Comparison of ENCODE assay signal across 8 mouse cellular contexts in the genomic region with DNA sequence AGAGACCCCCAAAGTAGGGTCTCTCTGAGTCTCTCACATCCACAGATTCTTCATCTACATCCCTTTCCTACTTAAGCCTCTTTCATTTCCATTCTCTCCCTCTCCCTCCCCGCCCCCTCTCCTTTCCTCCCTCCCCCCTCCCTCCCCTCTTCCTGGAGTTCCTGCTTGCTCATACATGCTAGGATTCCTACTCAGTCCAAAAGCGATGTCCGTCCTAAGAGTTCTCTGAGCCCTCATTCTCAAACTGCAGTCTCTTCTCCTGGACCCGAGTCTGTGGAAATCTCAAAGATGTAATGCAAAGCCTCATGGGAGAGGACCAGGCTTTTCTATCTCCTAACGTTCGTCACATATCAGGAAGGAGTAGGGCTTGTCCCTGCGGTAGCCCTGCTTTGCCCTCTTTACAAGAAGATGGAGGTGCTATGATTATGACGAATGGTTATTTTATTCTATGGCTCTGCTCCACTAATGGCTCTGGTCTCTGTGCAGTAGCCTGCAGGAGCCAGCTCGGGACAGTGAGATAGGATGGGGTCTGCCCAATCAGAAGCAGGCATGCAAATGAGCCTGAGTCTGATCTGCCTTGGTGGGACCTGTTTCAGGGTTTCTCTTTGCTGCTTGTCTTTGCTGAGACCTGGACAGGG. TPM values are rescaled to one million over a fixed set of nuclear protein-coding genes. Genes with fewer than 3 reads are reported as not detected.
DNase-seq lines count a peak whose midpoint lies in the region; ATAC-seq and TF ChIP-seq lines count a peak whose summit lies in the region.

No protein-coding gene starts in this region.

- no peak overlapping the region for H3K27ac ChIP-seq in gastrocnemius, adult 2 months
- H3K27ac ChIP-seq in cortical plate, adult 2 months (ENCODE audit: insufficient read depth, low read length) = no peak overlapping the region
- peak overlapping the region; percentile 81 for H3K27ac ChIP-seq in hindbrain, embryonic 13.5 days

- H3K36me3 ChIP-seq in hindbrain, embryonic 13.5 days = no peaks in the 10 kb centered on the region

- H3K4me3 ChIP-seq in gastrocnemius, adult 2 months = peak overlapping the region; percentile 44
- 0 out of 2 replicates have a peak overlapping the region, but pooled peaks have one; percentile 11 for H3K4me3 ChIP-seq in cortical plate, adult 2 months (ENCODE audit: insufficient read depth, low read length)
- H3K4me3 ChIP-seq in hindbrain, embryonic 13.5 days = peak overlapping the region; percentile 38

- peak; percentile 91 for ATAC-seq in hindbrain, embryonic 13.5 days (ENCODE audit: low FRiP score)
- ATAC-seq in megakaryocyte-erythroid progenitor cell, adult 5-6 weeks (replicated peaks; ENCODE audit: low FRiP score, low TSS enrichment, poor library complexity, severe bottlenecking) = peak; percentile 98

- H3K9me3 ChIP-seq in hindbrain, embryonic 13.5 days = no peaks in the 10 kb centered on the region

- DNase-seq in gastrocnemius, adult 2 months = no peak
- no peak for DNase-seq in gastrocnemius, adult 8-10 months (ENCODE audit: low spot score in 2 of 2)
- DNase-seq in CD4-positive helper T cell, adult 2 months (ENCODE audit: low read depth, low spot score) = peak; percentile 8
- DNase-seq in layer of hippocampus, postnatal 25 days (ENCODE audit: extremely low spot score in 1 of 2, low spot score in 1 of 2) = no peak
- no peak for DNase-seq in layer of hippocampus, adult 9-10 months (ENCODE audit: low spot score)

- 1% methylated on average over 9 of the region's 9 CpGs for WGBS in hindbrain, embryonic 13.5 days

- no peak for TF ChIP-seq POLR2A in cortical plate, adult 2 months (IDR thresholded peaks at IDR 0.05; ENCODE audit: extremely low read depth, insufficient read depth, low read length)

- H3K9ac ChIP-seq in hindbrain, embryonic 13.5 days = peak overlapping the region; percentile 66

- peaks cover 2% of the 10 kb centered on the region; the same call in 1 of the 2 replicates for H3K4me1 ChIP-seq in cortical plate, adult 2 months (ENCODE audit: control insufficient read depth, insufficient read depth, low read length)
- peaks cover 30% of the 10 kb centered on the region for H3K4me1 ChIP-seq in hindbrain, embryonic 13.5 days (replicated peaks)

- H3K27me3 ChIP-seq in hindbrain, embryonic 13.5 days = no peaks in the 10 kb centered on the region

- intact Hi-C loops in gastrocnemius, adult 2 months (cut with DNase I) = no loop called here

- peak overlapping the region; percentile 65 for H3K4me2 ChIP-seq in hindbrain, embryonic 13.5 days

- no peak for TF ChIP-seq CTCF in gastrocnemius, adult 2 months (IDR thresholded peaks at IDR 0.05)
- no peak for TF ChIP-seq CTCF in cortical plate, adult 2 months (IDR thresholded peaks at IDR 0.05; ENCODE audit: extremely low read depth, insufficient read depth, low read length)

RNA-seq across cellular contexts. Expression of a gene that starts 7.8 kb away (rescaled TPM):
- 1 to 10 TPM; 4.0 to 6.1 TPM for total RNA-seq in gastrocnemius, adult 2 months (2021)
- total RNA-seq in gastrocnemius, adult 8-10 months (2022) = 10 to 100 TPM in 1 of 4 experiments, 1 to 10 TPM in 3; 2.0 to 11.5 (median 5.1) TPM
- 0.64 and 0.94 TPM in 2 replicates for polyA plus RNA-seq in cortical plate, adult 2 months (2012; rRNA removed)
- polyA plus RNA-seq in hindbrain, embryonic 13.5 days (2015; fragmentation: Nextera tagmentation; extraction: Ambion mirVana) = not detected in 2 replicates
- total RNA-seq in megakaryocyte-erythroid progenitor cell, adult 5-6 weeks (2014; fragmentation: Nextera tagmentation) = not detected in 2 replicates
- 0.69 TPM in 1 of 2 replicates, not detected in the other for total RNA-seq in megakaryocyte-erythroid progenitor cell, adult 5-6 weeks (2017)
- total RNA-seq in layer of hippocampus, postnatal 25 days (2021) = under 1 TPM; 0.86 to 0.99 TPM

RNA-seq across cellular contexts. Expression of a gene that starts 13.4 kb away (rescaled TPM):
- total RNA-seq in gastrocnemius, adult 2 months (2021) = 1 to 10 TPM in 1 of 2 experiments, under 1 TPM in 1; 0.64 to 1.4 TPM
- 1 to 10 TPM in 1 of 4 experiments, under 1 TPM in 3; 0.46 to 1.1 (median 0.59) TPM for total RNA-seq in gastrocnemius, adult 8-10 months (2022)
- 3.7 and 4.0 TPM in 2 replicates for polyA plus RNA-seq in cortical plate, adult 2 months (2012; rRNA removed)
- 1.9 and 2.4 TPM in 2 replicates for polyA plus RNA-seq in hindbrain, embryonic 13.5 days (2015; fragmentation: Nextera tagmentation; extraction: Ambion mirVana)
- 7.6 and 11.5 TPM in 2 replicates for total RNA-seq in megakaryocyte-erythroid progenitor cell, adult 5-6 weeks (2014; fragmentation: Nextera tagmentation)
- total RNA-seq in megakaryocyte-erythroid progenitor cell, adult 5-6 weeks (2017) = 1.9 and 2.9 TPM in 2 replicates
- 1 to 10 TPM; 5.8 to 8.0 TPM for total RNA-seq in layer of hippocampus, postnatal 25 days (2021)

RNA-seq across cellular contexts. Expression of a gene that starts 22.2 kb away (rescaled TPM):
- total RNA-seq in gastrocnemius, adult 2 months (2021) = 10 to 100 TPM; 70.0 to 71.6 TPM
- 10 to 100 TPM; 59.5 to 80.8 (median 69.4) TPM for total RNA-seq in gastrocnemius, adult 8-10 months (2022)
- 99.9 and 107 TPM in 2 replicates for polyA plus RNA-seq in cortical plate, adult 2 months (2012; rRNA removed)
- 118 and 122 TPM in 2 replicates for polyA plus RNA-seq in hindbrain, embryonic 13.5 days (2015; fragmentation: Nextera tagmentation; extraction: Ambion mirVana)
- total RNA-seq in megakaryocyte-erythroid progenitor cell, adult 5-6 weeks (2014; fragmentation: Nextera tagmentation) = 239 and 277 TPM in 2 replicates
- 176 and 226 TPM in 2 replicates for total RNA-seq in megakaryocyte-erythroid progenitor cell, adult 5-6 weeks (2017)
- 100 to 1,000 TPM; 119 to 126 TPM for total RNA-seq in layer of hippocampus, postnatal 25 days (2021)

RNA-seq across cellular contexts. Expression of a gene that starts 29.1 kb away (rescaled TPM):
- not detected for total RNA-seq in gastrocnemius, adult 2 months (2021)
- total RNA-seq in gastrocnemius, adult 8-10 months (2022) = under 1 TPM in 1 of 4 experiments, not detected in 3; 0.16 TPM
- polyA plus RNA-seq in cortical plate, adult 2 months (2012; rRNA removed) = 0.06 TPM in 1 of 2 replicates, not detected in the other
- not detected in 2 replicates for polyA plus RNA-seq in hindbrain, embryonic 13.5 days (2015; fragmentation: Nextera tagmentation; extraction: Ambion mirVana)
- total RNA-seq in megakaryocyte-erythroid progenitor cell, adult 5-6 weeks (2014; fragmentation: Nextera tagmentation) = not detected in 2 replicates
- not detected in 2 replicates for total RNA-seq in megakaryocyte-erythroid progenitor cell, adult 5-6 weeks (2017)
- total RNA-seq in layer of hippocampus, postnatal 25 days (2021) = not detected

RNA-seq across cellular contexts. Expression of a gene that starts 36.2 kb away (rescaled TPM):
- 10 to 100 TPM; 79.6 to 85.8 TPM for total RNA-seq in gastrocnemius, adult 2 months (2021)
- total RNA-seq in gastrocnemius, adult 8-10 months (2022) = 100 to 1,000 TPM in 2 of 4 experiments, 10 to 100 TPM in 2; 86.0 to 113 (median 101) TPM
- polyA plus RNA-seq in cortical plate, adult 2 months (2012; rRNA removed) = 169 and 181 TPM in 2 replicates
- 166 and 188 TPM in 2 replicates for polyA plus RNA-seq in hindbrain, embryonic 13.5 days (2015; fragmentation: Nextera tagmentation; extraction: Ambion mirVana)
- total RNA-seq in megakaryocyte-erythroid progenitor cell, adult 5-6 weeks (2014; fragmentation: Nextera tagmentation) = 86.7 and 98.7 TPM in 2 replicates
- total RNA-seq in megakaryocyte-erythroid progenitor cell, adult 5-6 weeks (2017) = 160 and 162 TPM in 2 replicates
- 100 to 1,000 TPM; 204 to 230 TPM for total RNA-seq in layer of hippocampus, postnatal 25 days (2021)
